Mouse (Mus musculus) cerebellum, postnatal 14 days (tissue): ENCODE results near the gene Cc2d2b.
A peak's percentile ranks its signal among the peaks of the same experiment; 100 is the strongest.

Source experiments
- DNase-seq, 2 experiments: peaks; one replicate each; pipeline ENCODE4 v3.0.0; 2021; ENCODE audit warnings: mixed read lengths in 2 of 2

The Cc2d2b gene

GRCm38 (mm10) chr19:40838205-40838604 lies 89.7 kb downstream of the Cc2d2b start:
- DNase-seq: no peak

DNA sequence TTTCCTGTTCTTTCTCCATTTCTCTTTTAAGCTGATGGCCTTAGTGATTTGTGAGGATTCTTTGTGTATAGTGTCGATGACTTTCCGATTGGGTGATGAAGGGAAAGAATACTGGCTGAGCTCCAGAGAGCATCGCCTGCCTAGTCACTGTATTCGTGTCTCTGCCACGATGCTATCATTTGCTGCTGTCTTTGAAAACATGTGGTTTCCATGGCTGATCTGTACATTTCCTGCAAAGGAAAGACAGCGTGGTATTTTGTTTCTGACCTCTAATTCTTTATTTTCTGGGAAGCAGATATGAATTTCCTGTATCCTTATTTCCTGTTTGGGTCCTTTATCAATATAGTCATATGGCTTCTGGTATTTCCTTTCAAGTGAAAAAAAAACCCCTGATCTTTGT lies 91.8 kb downstream of the Cc2d2b start:
- DNase-seq: no peak

GRCm38 (mm10) chr19:40841083-40841482 lies 92.5 kb downstream of the Cc2d2b start:
- DNase-seq: no peak

DNA sequence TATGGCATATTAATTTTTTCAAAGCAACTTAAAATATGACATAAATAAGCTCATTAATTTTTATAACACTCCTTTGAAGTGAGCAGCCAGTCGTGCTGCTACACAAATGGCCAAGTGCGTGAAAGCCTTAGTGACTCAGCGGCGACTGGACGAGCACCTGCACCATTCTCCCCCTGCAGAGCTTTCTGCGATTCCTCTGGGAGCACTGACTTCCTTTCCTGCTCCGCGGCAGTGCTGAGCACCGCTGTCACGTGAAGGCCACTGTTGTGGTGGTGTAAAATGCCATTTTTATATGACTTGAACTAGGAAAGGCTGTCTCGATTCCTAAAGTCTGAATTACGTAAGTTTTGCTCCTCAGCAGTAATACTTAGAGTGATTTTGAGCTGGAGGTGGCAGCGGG lies 93.0 kb downstream of the Cc2d2b start:
- DNase-seq: no peak

GRCm38 (mm10) chr19:40844731-40845130 lies 96.2 kb downstream of the Cc2d2b start:
- no peak for DNase-seq

- no peak for DNase-seq
Observed at GRCm38 (mm10) chr19:40849391-40849790, 100.8 kb downstream of the Cc2d2b start.

DNA sequence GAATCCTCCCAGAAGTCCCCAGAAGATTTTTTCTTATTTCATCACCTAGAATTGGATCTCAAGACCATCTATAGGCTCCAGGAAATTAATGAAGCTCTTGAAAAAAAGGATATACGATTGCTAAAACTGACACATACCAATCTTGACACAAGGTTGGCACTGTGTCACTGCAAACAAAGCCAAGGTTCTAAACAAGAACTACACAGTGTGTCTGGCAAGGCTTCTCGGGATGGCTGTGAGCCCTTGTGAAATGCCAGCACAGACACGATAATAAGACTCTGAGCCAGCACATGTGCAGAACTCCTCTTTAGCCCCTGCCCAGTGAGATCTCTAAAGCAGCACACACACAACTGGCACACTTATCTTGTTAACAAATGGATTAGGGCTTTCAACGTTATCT lies 111.0 kb downstream of the Cc2d2b start:
- peak; percentile 76 to 83 for DNase-seq

DNA sequence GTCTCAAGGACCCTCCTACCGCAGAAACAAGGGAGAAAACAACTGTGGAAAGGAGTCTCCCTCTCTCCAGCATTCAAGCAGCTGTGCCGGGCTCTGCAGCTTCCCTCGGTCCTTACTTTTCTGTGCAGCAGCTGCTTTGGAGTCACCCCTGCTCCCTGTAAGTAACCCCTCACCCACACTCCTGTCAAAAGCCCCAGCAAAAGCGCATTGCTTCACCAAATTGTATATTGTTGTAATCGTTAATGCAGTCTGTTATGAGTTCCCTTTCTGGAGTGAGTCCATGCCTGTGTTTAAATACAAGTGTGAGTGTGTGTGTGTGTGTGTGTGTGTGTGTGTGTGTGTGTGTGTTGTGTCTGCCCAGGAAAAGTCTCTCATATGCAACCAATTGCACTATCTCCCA lies 119.7 kb downstream of the Cc2d2b start:
- no peak for DNase-seq

- no peak for DNase-seq
Observed at GRCm38 (mm10) chr19:40869425-40870105, 121.0 kb downstream of the Cc2d2b start.

DNA sequence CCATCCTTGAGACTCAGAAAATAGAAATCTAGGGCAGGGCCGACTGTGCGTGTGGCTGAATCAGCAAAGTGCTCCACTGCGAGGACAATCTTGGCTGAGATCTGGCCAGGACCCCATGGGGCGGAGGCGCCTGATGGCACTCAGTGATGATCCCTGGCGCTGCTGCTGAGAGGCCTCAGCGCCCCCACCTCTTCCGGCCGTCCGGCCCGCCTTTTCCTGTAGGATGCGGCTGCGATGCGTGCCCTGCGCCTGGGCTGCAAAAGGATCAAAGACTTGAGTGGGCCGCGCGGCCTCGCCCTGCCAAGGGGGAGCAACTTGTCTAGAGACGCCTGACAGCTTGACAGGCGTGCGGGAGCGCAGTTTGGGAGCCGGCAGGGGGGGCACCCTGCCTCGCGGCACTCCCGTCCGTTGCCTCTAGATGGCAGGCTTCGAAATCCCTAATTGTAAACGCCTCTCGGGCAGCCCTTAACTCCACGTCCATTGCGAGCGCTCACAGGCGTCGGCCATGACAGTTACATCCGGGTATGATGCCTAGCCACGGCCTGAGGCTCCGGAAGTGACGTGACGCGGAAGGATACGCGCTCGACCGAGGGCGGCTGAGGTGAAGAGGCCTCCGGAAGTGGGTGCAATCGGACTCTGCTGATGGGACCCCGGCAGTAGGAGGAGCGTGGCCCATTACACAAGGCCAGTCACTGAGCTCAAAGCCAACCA lies 124.6 kb downstream of the Cc2d2b start:
- DNase-seq: peak; percentile 95 to 97
